Mouse (Mus musculus): Measurements from ENCODE around the gene Ski. TPM values are rescaled to one million over a fixed set of nuclear protein-coding genes. Genes with fewer than 3 reads are reported as not detected.

Ski gene
- polyA plus RNA-seq, 1 experiment from 2014 or later: 16.6 TPM

DNA sequence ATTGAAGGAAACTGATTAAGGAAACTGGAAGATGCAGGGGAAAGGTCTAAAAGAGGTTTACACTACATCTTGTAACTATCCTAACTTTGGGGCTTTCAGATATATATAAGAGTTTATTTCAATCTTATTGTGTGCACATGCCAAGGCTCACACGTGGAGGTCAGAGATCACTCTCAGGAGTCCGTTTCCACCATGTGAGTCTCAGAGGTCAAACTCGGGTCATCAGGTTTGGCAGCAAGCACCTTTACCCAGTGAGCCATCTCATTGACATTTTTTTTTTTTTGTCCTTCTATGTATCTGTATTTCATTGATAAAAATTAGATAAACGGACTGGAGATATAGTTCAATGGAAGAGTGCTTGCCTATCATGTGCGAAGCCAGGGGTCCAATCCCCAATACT, 6.1 kb upstream of the Ski start:
- WGBS: 65% methylated on average over 5 of the region's 5 CpGs
- no peak overlapping the region for H3K4me3 ChIP-seq (replicated peaks)
- no peak overlapping the region for H3K27ac ChIP-seq
- no peaks in the 10 kb centered on the region for H3K36me3 ChIP-seq
- H3K4me1 ChIP-seq: peaks cover 8% of the 10 kb centered on the region
- H3K4me2 ChIP-seq: no peak overlapping the region
- ATAC-seq (ENCODE audit: insufficient read depth, low FRiP score, low read depth): no peak
- H3K9me3 ChIP-seq: no peaks in the 10 kb centered on the region
- H3K27me3 ChIP-seq (replicated peaks): no peaks in the 10 kb centered on the region
- no peak overlapping the region for H3K9ac ChIP-seq

DNA sequence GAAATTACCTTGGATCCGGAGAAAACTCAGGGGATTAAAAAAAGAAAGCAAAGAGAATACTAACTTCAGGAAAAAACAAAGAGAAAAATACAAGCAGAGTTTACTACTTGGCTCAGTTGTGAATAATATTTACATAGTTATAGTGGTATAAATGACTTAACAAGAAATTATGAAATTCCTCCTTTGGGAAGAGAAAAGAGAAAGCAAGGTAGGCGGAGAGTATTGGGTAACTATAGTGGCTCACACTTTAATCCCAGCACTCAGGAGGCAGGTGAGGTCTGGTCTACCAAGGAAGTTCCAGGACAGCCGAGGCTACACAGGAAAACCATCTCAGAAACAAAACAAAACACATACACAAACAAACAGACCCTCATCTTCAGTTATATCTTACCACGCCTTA, 5.6 kb upstream of the Ski start:
- Histone ChIP-seq H3K27me3 (replicated peaks) (no peaks in the 10 kb centered on the region), H3K27ac (no peak overlapping the region), H3K4me2 (no peak overlapping the region), H3K9me3 (no peaks in the 10 kb centered on the region), H3K4me1 (peaks cover 5% of the 10 kb centered on the region), H3K36me3 (no peaks in the 10 kb centered on the region), H3K4me3 (replicated peaks) (no peak overlapping the region), H3K9ac (no peak overlapping the region)
- WGBS: 79% methylated on average over 4 of the region's 4 CpGs
- no peak for ATAC-seq (ENCODE audit: insufficient read depth, low FRiP score, low read depth)

DNA sequence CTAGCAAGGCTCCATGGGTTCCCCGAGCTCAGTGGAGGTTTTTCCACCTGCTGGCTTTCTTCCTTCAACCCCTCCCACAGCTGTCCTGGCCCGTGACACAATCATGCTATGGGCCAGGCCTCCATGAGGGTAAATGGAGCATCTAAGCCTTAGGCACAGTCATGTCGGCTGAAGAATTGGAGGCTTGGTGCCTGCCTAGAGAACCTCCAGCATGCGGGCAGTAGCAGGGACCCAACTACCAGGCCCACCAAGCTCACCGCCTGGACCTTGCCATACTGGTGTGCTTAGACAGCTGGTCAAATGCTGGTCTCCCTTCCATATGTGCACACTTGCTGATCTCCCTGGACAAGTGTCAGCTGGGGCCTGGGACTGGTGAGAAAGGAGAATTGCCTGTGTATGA, 3.5 kb upstream of the Ski start:
- Histone ChIP-seq H3K9me3 (no peaks in the 10 kb centered on the region), H3K4me2 (no peak overlapping the region), H3K27ac (no peak overlapping the region), H3K27me3 (replicated peaks) (no peaks in the 10 kb centered on the region), H3K9ac (no peak overlapping the region), H3K36me3 (no peaks in the 10 kb centered on the region), H3K4me3 (replicated peaks) (no peak overlapping the region), H3K4me1 (peaks cover 5% of the 10 kb centered on the region)
- ATAC-seq (ENCODE audit: insufficient read depth, low FRiP score, low read depth): no peak
- WGBS: 70% methylated on average over 5 of the region's 5 CpGs

DNA sequence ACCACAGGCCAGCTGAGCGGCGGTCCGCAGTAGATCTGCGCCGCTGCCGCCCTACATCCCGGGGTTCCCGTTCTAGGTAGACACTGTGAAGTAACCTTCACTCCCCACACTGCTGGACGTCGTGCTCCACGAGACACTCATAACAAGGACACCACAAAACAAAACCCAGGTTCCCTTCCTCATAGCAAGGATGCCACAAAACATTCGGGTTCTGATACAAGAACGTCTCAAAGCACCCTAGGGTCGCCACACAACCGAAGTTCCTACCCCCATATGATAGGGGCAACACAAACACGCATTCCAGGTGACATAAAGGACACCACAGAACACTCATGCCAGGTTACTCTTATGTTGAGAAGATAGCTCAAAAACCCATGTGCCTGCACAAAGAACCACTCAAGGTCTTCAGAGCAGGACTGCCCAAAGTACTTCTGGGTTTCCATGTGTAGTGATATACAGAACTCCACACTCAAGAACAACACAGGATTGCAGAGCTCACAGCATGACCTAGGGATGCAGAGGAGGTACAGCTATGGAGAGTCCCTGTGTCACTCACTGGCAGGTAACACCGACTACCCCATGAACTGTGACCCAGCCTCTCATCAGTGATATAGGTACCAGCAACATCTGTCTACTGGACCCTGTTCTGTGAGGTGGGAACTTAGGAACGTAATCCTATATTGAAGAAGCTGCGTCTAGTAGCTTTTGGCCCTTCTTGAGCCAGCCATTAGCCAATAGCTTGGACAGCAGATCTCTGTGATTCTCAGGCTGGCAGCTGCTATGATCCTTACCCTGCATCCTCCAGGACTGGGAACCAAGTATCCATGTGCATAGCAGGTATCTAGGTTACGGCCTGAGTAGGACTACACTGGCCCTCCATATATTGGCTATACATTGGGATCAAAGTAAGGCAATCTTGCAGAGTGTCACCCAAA, 1.5 kb upstream of the Ski start:
- Histone ChIP-seq H3K27ac (peak overlapping the region; percentile 95), H3K4me1 (peaks cover 16% of the 10 kb centered on the region), H3K9me3 (no peaks in the 10 kb centered on the region), H3K9ac (peak overlapping the region; percentile 72; the same call in 1 of the 2 replicates), H3K27me3 (replicated peaks) (no peaks in the 10 kb centered on the region), H3K4me2 (peak overlapping the region; percentile 82), H3K4me3 (replicated peaks) (peak overlapping the region; percentile 41), H3K36me3 (no peaks in the 10 kb centered on the region)
- ATAC-seq (ENCODE audit: insufficient read depth, low FRiP score, low read depth): no peak
- WGBS: 31% methylated on average over 20 of the region's 20 CpGs

DNA sequence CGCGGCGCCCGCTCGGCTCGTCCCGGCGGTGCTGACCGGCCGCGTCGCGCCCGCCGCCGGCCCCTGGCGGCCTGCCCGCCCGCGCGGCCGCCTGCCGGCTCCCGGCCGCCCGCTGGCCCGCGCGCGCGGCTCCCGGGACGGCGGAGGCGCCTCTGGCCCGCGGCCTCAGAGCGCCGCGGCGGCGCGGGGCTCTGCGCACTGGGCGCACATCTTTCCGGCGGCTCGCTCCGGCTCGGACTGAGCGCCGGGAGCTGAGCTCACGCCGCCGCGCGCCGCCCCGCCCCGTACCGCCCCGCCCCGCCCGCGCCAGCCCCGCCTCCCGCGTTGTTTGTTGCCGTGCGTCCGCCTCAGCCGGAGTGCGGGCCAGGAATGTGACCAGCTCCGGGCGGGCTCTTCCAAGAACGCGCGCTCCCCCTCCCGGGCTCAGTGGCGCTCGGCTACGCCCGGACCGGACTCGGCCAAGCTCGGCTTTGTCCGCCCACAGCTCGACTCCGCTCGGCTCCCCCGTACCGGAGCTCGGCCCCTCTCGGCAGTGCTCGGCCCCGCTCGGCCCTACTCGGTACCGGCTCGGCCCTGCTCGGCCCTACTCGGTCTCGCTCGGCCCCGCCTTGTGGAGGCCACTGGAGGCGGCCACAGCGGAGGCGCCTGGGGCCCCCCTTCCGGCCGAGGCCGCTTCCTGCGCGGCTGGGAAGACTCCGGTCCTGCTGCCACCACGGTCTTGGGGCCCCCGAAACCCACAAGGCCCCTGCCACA, 625 bp upstream of the Ski start:
- WGBS: under 1% methylated on average over 99 of the region's 116 CpGs
- H3K27ac ChIP-seq: peak overlapping the region; percentile 95
- H3K4me3 ChIP-seq (replicated peaks): peak overlapping the region; percentile 41
- peak; percentile 98 for ATAC-seq (ENCODE audit: insufficient read depth, low FRiP score, low read depth)
- no peaks in the 10 kb centered on the region for H3K36me3 ChIP-seq
- peak overlapping the region; percentile 88 for H3K4me2 ChIP-seq
- H3K9me3 ChIP-seq: no peaks in the 10 kb centered on the region
- no peaks in the 10 kb centered on the region for H3K27me3 ChIP-seq (replicated peaks)
- peaks cover 24% of the 10 kb centered on the region for H3K4me1 ChIP-seq
- H3K9ac ChIP-seq: peak overlapping the region; percentile 90

DNA sequence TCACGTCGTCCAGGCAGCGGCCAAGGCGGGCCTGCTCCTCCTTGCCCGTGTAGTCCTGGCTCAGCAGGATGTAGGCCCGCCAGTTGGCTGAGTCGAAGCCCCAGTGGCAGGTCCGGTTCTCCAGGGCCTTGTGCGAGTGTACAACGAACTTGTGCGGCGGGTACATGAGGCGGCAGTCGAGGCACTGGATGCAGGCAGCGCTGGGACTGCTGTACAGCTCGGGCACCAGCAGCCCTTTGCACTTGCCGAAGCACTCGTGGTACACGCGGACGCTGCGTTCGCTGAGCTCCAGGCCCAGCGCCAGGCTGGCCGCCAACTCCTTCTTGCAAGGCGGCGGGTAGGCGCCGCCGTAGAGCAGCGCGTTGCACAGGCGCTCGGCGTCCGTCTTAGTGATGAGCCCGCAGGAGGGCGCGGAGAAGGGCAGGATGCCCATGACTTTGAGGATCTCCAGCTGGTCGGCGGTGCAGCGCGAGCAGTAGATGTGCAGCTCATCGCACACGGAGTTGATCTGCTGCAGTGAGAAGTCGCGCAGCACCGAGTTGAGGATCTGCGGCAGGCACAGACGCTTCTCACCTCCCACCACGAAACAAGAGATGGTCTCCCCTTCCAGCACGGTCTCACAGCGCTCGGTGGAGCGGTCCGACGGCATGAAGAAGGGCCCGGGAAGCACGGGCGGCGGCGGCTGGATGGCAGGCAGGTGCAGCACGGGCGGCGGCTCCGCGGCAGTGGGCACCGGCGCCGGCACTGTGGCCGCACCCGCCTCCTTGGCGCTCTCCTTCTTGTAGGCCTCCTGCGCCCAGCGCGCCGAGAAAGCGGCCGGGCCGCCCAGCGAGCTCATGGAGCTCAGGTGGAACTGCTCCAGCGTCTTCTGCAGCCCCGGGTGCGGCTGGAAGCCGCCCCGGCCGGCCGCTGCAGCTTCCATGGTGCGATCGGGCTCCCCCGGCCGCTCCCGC, 517 bp downstream of the Ski start:
- H3K27ac ChIP-seq: peak overlapping the region; percentile 71
- peak overlapping the region; percentile 88 for H3K4me2 ChIP-seq
- H3K36me3 ChIP-seq: no peaks in the 10 kb centered on the region
- H3K27me3 ChIP-seq (replicated peaks): no peaks in the 10 kb centered on the region
- H3K9me3 ChIP-seq: no peaks in the 10 kb centered on the region
- WGBS: under 1% methylated on average over 93 of the region's 93 CpGs
- peaks cover 36% of the 10 kb centered on the region for H3K4me1 ChIP-seq
- no peak for ATAC-seq (ENCODE audit: insufficient read depth, low FRiP score, low read depth)
- H3K9ac ChIP-seq: peak overlapping the region; percentile 90
- H3K4me3 ChIP-seq (replicated peaks): peak overlapping the region; percentile 79

DNA sequence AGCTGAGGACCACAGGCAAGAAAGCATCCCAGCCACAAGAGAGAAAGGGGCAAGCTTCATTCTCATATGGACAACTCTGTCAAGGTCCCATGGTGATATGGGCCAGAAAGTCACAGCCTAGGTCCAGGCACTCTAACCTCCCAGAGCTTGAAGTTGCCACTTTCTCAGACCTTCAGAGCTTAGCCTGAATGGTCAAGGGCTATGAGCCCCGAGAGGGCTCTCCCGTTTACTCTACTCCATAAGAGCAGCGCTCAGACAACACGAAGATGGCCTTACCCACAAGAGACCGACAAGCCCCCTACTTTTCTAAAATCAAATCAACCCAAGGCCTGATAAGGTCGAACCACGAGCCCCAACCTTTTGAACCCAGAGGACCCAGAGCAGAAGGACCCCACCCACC, 1.3 kb downstream of the Ski start:
- Histone ChIP-seq H3K9me3 (no peaks in the 10 kb centered on the region), H3K4me2 (peak overlapping the region; percentile 88), H3K9ac (peak overlapping the region; percentile 90), H3K27ac (peak overlapping the region; percentile 71), H3K4me3 (replicated peaks) (peak overlapping the region; percentile 79), H3K4me1 (peaks cover 42% of the 10 kb centered on the region), H3K36me3 (no peaks in the 10 kb centered on the region), H3K27me3 (replicated peaks) (no peaks in the 10 kb centered on the region)
- no peak for ATAC-seq (ENCODE audit: insufficient read depth, low FRiP score, low read depth)
- WGBS: 2% methylated on average over 7 of the region's 7 CpGs

DNA sequence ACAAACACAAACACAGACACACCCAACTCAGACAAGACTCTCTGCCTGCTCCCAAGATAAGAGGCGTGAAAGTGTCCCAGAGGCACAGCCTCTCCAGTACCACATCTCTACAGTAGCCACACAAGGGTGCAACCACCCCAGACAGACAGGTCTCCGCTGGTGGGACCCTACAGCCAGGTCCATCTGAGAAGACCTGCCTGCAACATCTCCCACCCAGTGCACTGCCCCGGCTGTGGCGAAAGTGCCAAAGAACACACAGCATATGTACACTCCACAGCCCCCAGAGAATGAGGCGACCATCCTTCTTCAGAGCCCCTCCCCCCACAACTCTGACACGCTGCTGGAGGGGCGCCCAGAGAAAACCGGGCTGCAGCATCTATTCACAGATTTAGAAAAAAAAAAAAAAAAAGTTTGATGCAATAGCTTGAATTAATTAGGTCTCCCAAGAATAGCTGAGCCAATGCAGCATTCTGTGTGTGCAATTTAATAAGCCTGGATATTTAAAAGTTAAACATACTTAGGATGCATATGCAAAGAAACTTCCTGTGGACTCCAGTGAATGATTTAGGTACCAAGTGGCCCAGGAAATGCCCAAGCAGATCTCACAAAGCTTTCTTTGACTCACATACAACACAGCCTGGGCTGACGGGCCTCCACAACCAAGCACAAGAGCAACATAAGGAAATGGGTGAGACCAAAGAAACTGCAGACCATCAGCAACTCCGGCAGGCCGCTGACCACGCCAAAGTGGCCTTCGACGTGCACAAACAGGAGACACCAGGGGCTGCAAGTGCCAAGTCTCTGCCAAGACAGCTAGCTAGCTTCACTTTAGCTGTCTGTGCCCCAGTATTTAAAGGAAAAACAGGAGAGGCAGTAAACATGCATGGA, 1.9 kb downstream of the Ski start:
- no peaks in the 10 kb centered on the region for H3K27me3 ChIP-seq (replicated peaks)
- peak overlapping the region; percentile 88 for H3K4me2 ChIP-seq
- H3K36me3 ChIP-seq: no peaks in the 10 kb centered on the region
- H3K4me3 ChIP-seq (replicated peaks): peak overlapping the region; percentile 79
- no peaks in the 10 kb centered on the region for H3K9me3 ChIP-seq
- peak overlapping the region; percentile 71; the same call in 1 of the 2 replicates for H3K27ac ChIP-seq
- peak overlapping the region; percentile 90; the same call in 1 of the 2 replicates for H3K9ac ChIP-seq
- peaks cover 49% of the 10 kb centered on the region for H3K4me1 ChIP-seq
- ATAC-seq (ENCODE audit: insufficient read depth, low FRiP score, low read depth): no peak
- WGBS: 6% methylated on average over 14 of the region's 14 CpGs

DNA sequence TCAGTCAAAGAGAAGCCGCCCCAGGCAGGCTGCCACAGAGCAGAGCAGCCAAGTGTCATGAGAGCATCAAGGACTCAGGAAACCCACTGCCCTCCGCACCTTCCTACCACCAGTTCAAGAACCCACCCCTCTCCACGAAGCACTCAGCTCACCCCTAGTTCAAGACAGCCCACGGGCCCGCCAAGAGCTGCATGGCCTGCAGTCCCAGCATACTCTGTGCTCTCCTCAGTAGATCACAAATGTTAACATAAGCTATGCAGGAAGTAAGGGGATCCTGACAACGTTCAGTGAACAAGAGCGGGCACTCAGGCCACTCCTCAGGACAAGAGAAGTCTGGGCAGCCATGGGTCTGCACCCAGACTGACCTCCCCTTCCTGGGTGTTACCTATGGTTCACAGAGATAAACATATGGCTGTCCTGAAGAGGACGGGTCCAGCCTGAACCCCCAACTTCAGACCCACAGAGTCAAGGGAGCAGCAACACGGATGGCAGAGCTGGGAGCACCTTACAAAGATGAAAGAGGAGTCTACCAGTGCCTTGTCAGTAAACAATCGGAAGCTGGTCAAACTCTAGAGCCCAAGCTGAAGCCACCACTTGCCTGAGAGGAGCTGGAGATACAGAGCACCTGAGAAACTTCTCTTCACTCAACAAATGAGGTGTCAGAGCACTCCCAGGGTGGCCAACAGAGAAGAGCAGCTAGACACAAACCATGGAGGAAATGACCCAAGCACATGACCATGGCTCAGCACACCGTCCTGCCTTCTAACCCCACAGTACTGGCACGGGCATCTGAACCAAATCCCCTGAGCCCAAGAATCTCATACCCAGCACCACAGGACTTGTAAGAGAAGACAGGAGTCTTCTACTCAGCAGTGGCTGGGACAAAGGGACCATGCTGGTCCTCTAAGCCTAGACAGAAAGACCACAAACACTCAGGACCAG, 2.9 kb downstream of the Ski start:
- Histone ChIP-seq H3K27me3 (replicated peaks) (no peaks in the 10 kb centered on the region), H3K4me3 (replicated peaks) (peak overlapping the region; percentile 79), H3K9me3 (no peaks in the 10 kb centered on the region), H3K27ac (no peak overlapping the region), H3K36me3 (no peaks in the 10 kb centered on the region), H3K4me1 (peaks cover 58% of the 10 kb centered on the region), H3K9ac (peak overlapping the region; percentile 29; the same call in 1 of the 2 replicates), H3K4me2 (peak overlapping the region; percentile 88)
- no peak for ATAC-seq (ENCODE audit: insufficient read depth, low FRiP score, low read depth)
- WGBS: 34% methylated on average over 12 of the region's 12 CpGs
